Mouse (Mus musculus): ENCODE results near the gene Capn11. TPM values are rescaled to one million over a fixed set of nuclear protein-coding genes. Genes with fewer than 3 reads are reported as not detected.

Capn11 gene
- polyA plus RNA-seq, 1 experiment from 2014 or later: 0.05 TPM

Other genes with a start within 250 kb of the Capn11 start
- gene Cdc5l, start 225.6 kb downstream of the Capn11 start, polyA plus RNA-seq (2015; fragmentation: Nextera tagmentation; extraction: Ambion mirVana): 36.4 and 41.5 TPM in 2 replicates
- 0.06 and 0.18 TPM in 2 replicates for gene Spats1, start 183.9 kb downstream of the Capn11 start, polyA plus RNA-seq (2015; fragmentation: Nextera tagmentation; extraction: Ambion mirVana)
- 8.6 and 9.4 TPM in 2 replicates for gene Aars2, start 152.5 kb downstream of the Capn11 start, polyA plus RNA-seq (2015; fragmentation: Nextera tagmentation; extraction: Ambion mirVana)
- not detected in 2 replicates for gene Tcte1, start 135.9 kb downstream of the Capn11 start, polyA plus RNA-seq (2015; fragmentation: Nextera tagmentation; extraction: Ambion mirVana)
- gene Tmem151b, start 109.6 kb downstream of the Capn11 start, polyA plus RNA-seq (2015; fragmentation: Nextera tagmentation; extraction: Ambion mirVana): 0.14 and 0.17 TPM in 2 replicates
- gene Nfkbie, start 103.6 kb downstream of the Capn11 start, polyA plus RNA-seq (2015; fragmentation: Nextera tagmentation; extraction: Ambion mirVana): 1.4 and 1.6 TPM in 2 replicates
- gene Slc35b2, start 95.5 kb downstream of the Capn11 start, polyA plus RNA-seq (2015; fragmentation: Nextera tagmentation; extraction: Ambion mirVana): 58.0 and 58.6 TPM in 2 replicates
- 1,012 and 1,064 TPM in 2 replicates for gene Hsp90ab1, start 86.1 kb downstream of the Capn11 start, polyA plus RNA-seq (2015; fragmentation: Nextera tagmentation; extraction: Ambion mirVana)
- 215 and 233 TPM in 2 replicates for gene Slc29a1, start 59.7 kb downstream of the Capn11 start, polyA plus RNA-seq (2015; fragmentation: Nextera tagmentation; extraction: Ambion mirVana)
- gene Mymx, start 57.2 kb downstream of the Capn11 start, polyA plus RNA-seq (2015; fragmentation: Nextera tagmentation; extraction: Ambion mirVana): 0.42 and 0.59 TPM in 2 replicates
- gene Mrpl14, start 27.0 kb upstream of the Capn11 start, polyA plus RNA-seq (2015; fragmentation: Nextera tagmentation; extraction: Ambion mirVana): 123 and 133 TPM in 2 replicates
- 7.7 and 8.3 TPM in 2 replicates for gene Tmem63b, start 27.6 kb upstream of the Capn11 start, polyA plus RNA-seq (2015; fragmentation: Nextera tagmentation; extraction: Ambion mirVana)
- gene 1600014C23Rik, start 74.5 kb upstream of the Capn11 start, polyA plus RNA-seq (2015; fragmentation: Nextera tagmentation; extraction: Ambion mirVana): not detected in 2 replicates